Mouse (Mus musculus) MEL (cell line): ENCODE data around the gene Cd248.

Source experiments
- BHLHE40 ChIP-seq: IDR thresholded peaks from 2 replicates; pipeline ENCODE4 v1.6.1; 2012; ENCODE audit warnings: low read depth, mild to moderate bottlenecking, inconsistent platforms, low read length, improper control_type of control experiment, borderline replicate concordance
- CHD1 ChIP-seq: IDR thresholded peaks from 2 replicates; pipeline ENCODE4 v1.6.1; 2012; ENCODE audit warnings: low read depth, mild to moderate bottlenecking, inconsistent platforms, low read length, improper control_type of control experiment
- CTCF ChIP-seq, 3 experiments: IDR thresholded peaks in 2 of 3; conservative IDR thresholded peaks in 1 of 3; 2 replicates each; pipeline ENCODE4 v1.5.1; 2011 to 2012; ENCODE audit warnings: low read length in 3 of 3, low read depth in 2 of 3, mild to moderate bottlenecking in 2 of 3, improper control_type of control experiment in 1 of 3, inconsistent platforms in 1 of 3, mixed read lengths in 1 of 3, moderate library complexity in 1 of 3; ENCODE audit not compliant: control insufficient read depth in 1 of 3, insufficient read depth in 1 of 3, poor library complexity in 1 of 3, severe bottlenecking in 1 of 3
- E2F4 ChIP-seq: IDR thresholded peaks from 2 replicates; pipeline ENCODE4 v1.6.1; 2011; ENCODE audit warnings: low read depth, low read length, improper control_type of control experiment, borderline replicate concordance
- HCFC1 ChIP-seq: IDR thresholded peaks from 2 replicates; pipeline ENCODE4 v1.6.1; 2012; ENCODE audit warnings: low read depth, mild to moderate bottlenecking, inconsistent platforms, low read length, improper control_type of control experiment, moderate library complexity
- NELFE ChIP-seq: IDR thresholded peaks from 2 replicates; pipeline ENCODE4 v1.6.1; 2011; ENCODE audit warnings: low read depth, low read length, improper control_type of control experiment
- NRF1 ChIP-seq: IDR thresholded peaks from 2 replicates; pipeline ENCODE4 v1.6.1; 2014; ENCODE audit warnings: low read depth, mild to moderate bottlenecking, inconsistent platforms, low read length, improper control_type of control experiment, moderate library complexity; ENCODE audit not compliant: poor library complexity, insufficient read depth, severe bottlenecking
- POLR2A ChIP-seq, 2 experiments: IDR thresholded peaks; 2 replicates each; pipeline ENCODE4 v1.6.1; 2011 to 2012; ENCODE audit warnings: low read length in 2 of 2, mild to moderate bottlenecking in 2 of 2, control low read depth in 1 of 2, improper control_type of control experiment in 1 of 2, low read depth in 1 of 2, moderate library complexity in 1 of 2; ENCODE audit not compliant: control insufficient read depth in 1 of 2, insufficient read depth in 1 of 2, poor library complexity in 1 of 2
- RAD21 ChIP-seq: IDR thresholded peaks from 2 replicates; pipeline ENCODE4 v1.6.1; 2011; ENCODE audit warnings: mild to moderate bottlenecking, low read depth, low read length, improper control_type of control experiment
- USF1 ChIP-seq: IDR thresholded peaks from 2 replicates; pipeline ENCODE4 v1.6.1; 2014; ENCODE audit warnings: low read depth, mild to moderate bottlenecking, inconsistent platforms, low read length, improper control_type of control experiment, moderate library complexity
- ZC3H11A ChIP-seq: IDR thresholded peaks from 2 replicates; pipeline ENCODE4 v1.6.1; 2012; ENCODE audit warnings: low read depth, mild to moderate bottlenecking, inconsistent platforms, low read length, improper control_type of control experiment
- ZKSCAN1 ChIP-seq: IDR thresholded peaks from 2 replicates; pipeline ENCODE4 v1.6.1; 2012; ENCODE audit warnings: low read depth, mild to moderate bottlenecking, inconsistent platforms, low read length, improper control_type of control experiment, moderate library complexity

GRCm38 (mm10) chr19:5040862-5041523 lies 26.9 kb upstream of the Cd248 start, which contains the start of gene Brms1:
- TF ChIP-seq CTCF (IDR thresholded peaks at IDR 0.05 in 2 of 3, conservative IDR thresholded peaks at IDR 0.05 in 1 of 3; ENCODE audit: control insufficient read depth in 1 of 3, insufficient read depth in 1 of 3, low read depth in 2 of 3, low read length in 3 of 3, poor library complexity in 1 of 3, severe bottlenecking in 1 of 3) = no peak
- TF ChIP-seq NRF1 = peak; percentile 67
- TF ChIP-seq CHD1 = no peak
- peak in 1 of 2 experiments; percentile 81; a peak in 2 of 4 replicates for TF ChIP-seq POLR2A (IDR thresholded peaks at IDR 0.05; ENCODE audit: control insufficient read depth in 1 of 2, insufficient read depth in 1 of 2, low read depth in 1 of 2, low read length in 2 of 2, poor library complexity in 1 of 2)
- no peak for TF ChIP-seq RAD21
- no peak for TF ChIP-seq BHLHE40
- no peak for TF ChIP-seq ZC3H11A
- TF ChIP-seq NELFE = peak; percentile 60
- no peak for TF ChIP-seq ZKSCAN1
- TF ChIP-seq HCFC1 = peak; percentile 96
- 0 out of 2 replicates have a peak, but pooled peaks have one; percentile 32 for TF ChIP-seq E2F4
- TF ChIP-seq USF1 = no peak; the same call in 1 of the 2 replicates
